Mouse (Mus musculus): Measurements from ENCODE around the gene Gpx7. TPM values are rescaled to one million over a fixed set of nuclear protein-coding genes. Genes with fewer than 3 reads are reported as not detected.

Gene Gpx7
- polyA plus RNA-seq, 1 experiment from 2014 or later: 39.1 TPM

DNA sequence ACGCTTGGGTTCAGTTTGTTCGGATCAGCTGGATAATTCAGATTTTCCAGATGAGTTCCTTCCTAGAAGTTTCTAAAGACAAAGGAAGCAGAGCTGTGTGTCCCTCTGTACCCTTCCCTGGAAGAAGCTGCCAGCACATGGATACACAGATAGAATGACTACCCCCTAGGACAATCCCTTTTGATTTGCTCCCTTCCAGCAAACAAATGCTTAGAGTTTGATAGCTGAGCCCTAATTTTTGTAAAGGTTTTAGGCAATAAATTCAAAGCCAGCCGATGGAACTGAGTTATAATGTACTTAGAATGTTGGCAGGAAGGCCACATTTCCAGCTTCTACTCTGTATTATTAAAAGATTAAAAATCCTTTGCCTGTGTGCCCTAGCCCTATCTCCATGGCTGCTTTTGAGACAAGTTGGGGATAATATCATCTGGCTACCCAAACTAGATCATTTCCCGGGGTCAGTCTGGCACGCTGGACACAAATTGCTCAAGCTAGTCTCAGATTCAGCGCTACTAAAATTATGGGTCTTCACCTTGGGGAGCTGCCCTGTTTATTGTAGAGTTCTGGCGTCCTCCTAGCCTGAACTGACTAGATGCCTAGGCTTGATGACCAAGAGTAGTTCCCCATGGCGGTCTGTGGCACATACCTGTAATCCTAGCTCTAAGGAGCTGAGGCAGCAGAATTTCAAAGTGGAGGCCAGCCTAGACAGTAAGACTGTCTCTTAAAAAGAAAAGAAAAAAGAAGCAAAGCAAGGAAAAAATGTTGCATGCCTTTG is 2.7 kb downstream of the Gpx7 start:
- no peaks in the 10 kb centered on the region for H3K9me3 ChIP-seq (ENCODE audit: control insufficient read depth, low read length)
- H3K36me3 ChIP-seq (ENCODE audit: control insufficient read depth, insufficient read depth, low read length): peaks cover 4% of the 10 kb centered on the region
- WGBS: 82% methylated on average over 8 of the region's 8 CpGs
- ATAC-seq: no peak
- H3K27me3 ChIP-seq (replicated peaks; ENCODE audit: control insufficient read depth, insufficient read depth, low read length): no peaks in the 10 kb centered on the region
- no peak overlapping the region for H3K27ac ChIP-seq (ENCODE audit: low read depth, low read length)
- H3K4me3 ChIP-seq (ENCODE audit: low read length): no peak overlapping the region
- no peak overlapping the region for H3K4me2 ChIP-seq (ENCODE audit: low read length)
- H3K4me1 ChIP-seq (ENCODE audit: control insufficient read depth, insufficient read depth, low read depth, low read length): peaks cover 14% of the 10 kb centered on the region
- H3K9ac ChIP-seq (ENCODE audit: low read depth, low read length): no peak overlapping the region

DNA sequence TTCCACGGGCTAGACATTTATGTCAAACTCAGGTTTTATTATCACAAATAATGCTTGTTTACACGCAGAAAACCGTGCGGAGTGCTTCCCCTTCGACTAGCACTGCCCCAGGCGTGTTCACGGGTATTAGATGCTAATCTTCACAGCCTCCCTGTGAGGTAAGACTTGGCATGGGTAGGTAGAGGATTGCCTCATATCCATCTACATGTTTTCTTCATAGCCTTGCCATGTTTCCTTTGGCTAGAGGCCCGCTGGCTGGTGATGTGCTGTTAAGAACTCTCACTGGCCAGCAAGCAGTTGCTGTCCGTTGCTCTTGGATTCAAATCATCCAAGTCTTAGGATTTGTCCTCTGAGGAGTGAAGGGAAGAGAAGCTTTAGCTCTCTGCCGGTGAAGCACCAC is 6.4 kb downstream of the Gpx7 start:
- H3K36me3 ChIP-seq (ENCODE audit: control insufficient read depth, insufficient read depth, low read length): peaks cover 4% of the 10 kb centered on the region
- no peak overlapping the region for H3K4me3 ChIP-seq (ENCODE audit: low read length)
- 90% methylated on average over 10 of the region's 10 CpGs for WGBS
- H3K9ac ChIP-seq (ENCODE audit: low read depth, low read length): no peak overlapping the region
- ATAC-seq: no peak
- no peak overlapping the region for H3K27ac ChIP-seq (ENCODE audit: low read depth, low read length)
- H3K27me3 ChIP-seq (replicated peaks; ENCODE audit: control insufficient read depth, insufficient read depth, low read length): no peaks in the 10 kb centered on the region
- H3K4me1 ChIP-seq (ENCODE audit: control insufficient read depth, insufficient read depth, low read depth, low read length): no peaks in the 10 kb centered on the region
- no peaks in the 10 kb centered on the region for H3K9me3 ChIP-seq (ENCODE audit: control insufficient read depth, low read length)
- H3K4me2 ChIP-seq (ENCODE audit: low read length): no peak overlapping the region

DNA sequence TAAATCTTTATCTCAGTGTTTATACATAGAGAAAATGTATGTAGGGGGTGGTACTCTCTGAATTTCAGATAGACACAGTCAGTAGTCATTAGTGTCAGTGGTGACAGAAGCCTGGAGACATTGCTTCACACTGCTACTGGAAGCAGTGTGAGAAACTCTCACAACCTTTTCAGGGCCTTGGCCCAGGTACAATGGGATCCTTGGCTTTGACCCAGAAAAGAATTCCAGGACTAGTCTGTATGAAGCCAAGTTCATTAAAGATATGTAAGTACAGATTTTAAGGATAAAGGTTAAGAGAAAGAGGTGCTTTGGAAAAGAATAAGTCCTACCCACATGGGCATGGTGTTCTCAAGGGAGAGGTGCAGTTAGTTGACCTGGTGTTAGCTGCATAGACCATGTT is 12.5 kb downstream of the Gpx7 start:
- ATAC-seq: no peak
- Histone ChIP-seq H3K27ac (ENCODE audit: low read depth, low read length) (no peak overlapping the region), H3K4me2 (ENCODE audit: low read length) (no peak overlapping the region), H3K4me1 (ENCODE audit: control insufficient read depth, insufficient read depth, low read depth, low read length) (no peaks in the 10 kb centered on the region), H3K36me3 (ENCODE audit: control insufficient read depth, insufficient read depth, low read length) (no peaks in the 10 kb centered on the region), H3K4me3 (ENCODE audit: low read length) (no peak overlapping the region), H3K9me3 (ENCODE audit: control insufficient read depth, low read length) (0 out of 2 replicates have a peak, but pooled peaks cover 2% of the 10 kb centered on the region), H3K9ac (ENCODE audit: low read depth, low read length) (no peak overlapping the region), H3K27me3 (replicated peaks; ENCODE audit: control insufficient read depth, insufficient read depth, low read length) (no peaks in the 10 kb centered on the region)

DNA sequence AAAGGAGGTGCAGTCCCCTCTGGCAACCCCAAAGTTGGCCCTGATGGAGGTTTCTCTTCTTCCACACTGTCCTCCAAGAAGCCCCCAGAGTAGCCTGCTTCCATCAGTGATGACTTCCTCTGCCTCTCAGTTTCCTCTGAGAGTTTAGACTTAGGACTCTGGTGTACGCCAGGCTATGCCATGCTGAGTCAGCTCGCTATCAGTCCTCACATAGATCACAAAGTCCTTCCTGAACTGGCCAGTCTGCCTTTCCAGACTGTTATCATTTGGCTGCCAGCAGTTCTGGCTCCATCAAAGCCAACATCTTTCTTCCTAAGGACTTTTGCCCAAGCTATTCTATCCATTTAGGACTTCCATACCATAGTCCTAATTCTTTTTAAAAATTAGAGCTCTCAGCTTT is 14.2 kb downstream of the Gpx7 start:
- no peak for ATAC-seq
- Histone ChIP-seq H3K4me3 (ENCODE audit: low read length) (no peak overlapping the region), H3K4me2 (ENCODE audit: low read length) (no peak overlapping the region), H3K36me3 (ENCODE audit: control insufficient read depth, insufficient read depth, low read length) (no peaks in the 10 kb centered on the region), H3K27me3 (replicated peaks; ENCODE audit: control insufficient read depth, insufficient read depth, low read length) (no peaks in the 10 kb centered on the region), H3K4me1 (ENCODE audit: control insufficient read depth, insufficient read depth, low read depth, low read length) (peaks cover 9% of the 10 kb centered on the region), H3K9me3 (ENCODE audit: control insufficient read depth, low read length) (0 out of 2 replicates have a peak, but pooled peaks cover 2% of the 10 kb centered on the region), H3K27ac (ENCODE audit: low read depth, low read length) (no peak overlapping the region), H3K9ac (ENCODE audit: low read depth, low read length) (no peak overlapping the region)
- 88% methylated on average over 2 of the region's 2 CpGs for WGBS

DNA sequence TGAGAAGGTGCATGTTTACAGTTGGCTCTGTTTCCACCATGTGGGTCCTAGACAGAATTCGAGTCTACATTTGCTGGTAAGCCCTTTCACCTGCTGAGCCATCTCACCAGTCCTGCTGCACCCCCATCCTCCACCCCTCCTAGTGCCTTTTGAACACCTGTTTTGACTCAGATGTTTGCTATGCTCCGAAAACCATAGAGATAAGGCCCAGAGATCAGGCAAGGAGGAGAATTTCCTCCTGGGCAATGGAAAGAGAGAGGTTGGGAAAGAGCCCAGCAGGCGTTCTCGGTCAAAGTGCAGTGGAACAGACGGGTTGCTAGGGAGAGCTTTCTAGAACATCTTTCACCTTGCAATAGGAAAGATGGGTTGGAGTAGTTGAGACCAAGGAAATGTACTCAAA is 15.6 kb downstream of the Gpx7 start:
- no peak for ATAC-seq
- Histone ChIP-seq H3K4me3 (ENCODE audit: low read length) (no peak overlapping the region), H3K27me3 (replicated peaks; ENCODE audit: control insufficient read depth, insufficient read depth, low read length) (no peaks in the 10 kb centered on the region), H3K9ac (ENCODE audit: low read depth, low read length) (no peak overlapping the region), H3K36me3 (ENCODE audit: control insufficient read depth, insufficient read depth, low read length) (no peaks in the 10 kb centered on the region), H3K4me1 (ENCODE audit: control insufficient read depth, insufficient read depth, low read depth, low read length) (peaks cover 9% of the 10 kb centered on the region), H3K9me3 (ENCODE audit: control insufficient read depth, low read length) (0 out of 2 replicates have a peak, but pooled peaks cover 2% of the 10 kb centered on the region), H3K4me2 (ENCODE audit: low read length) (no peak overlapping the region), H3K27ac (ENCODE audit: low read depth, low read length) (no peak overlapping the region)
- 86% methylated on average over 5 of the region's 5 CpGs for WGBS

DNA sequence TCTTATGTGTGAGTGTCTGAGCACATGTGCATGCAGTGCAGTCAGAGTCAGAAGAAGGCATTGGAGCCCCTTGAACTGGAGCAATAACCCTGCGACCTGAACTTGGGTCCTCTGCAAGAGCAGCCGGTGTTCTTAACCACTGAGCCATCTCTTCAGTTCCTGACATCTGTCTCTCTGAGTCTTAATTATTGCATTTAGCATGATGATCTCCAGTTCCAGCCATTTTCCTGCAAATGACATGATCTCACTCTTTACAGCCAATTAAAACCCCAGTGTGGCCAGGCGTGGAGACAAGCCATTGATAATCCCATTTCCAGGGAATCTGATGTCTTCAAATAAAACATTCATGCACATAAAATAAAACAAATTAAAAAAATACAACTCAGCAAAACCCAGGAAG is 18.0 kb downstream of the Gpx7 start:
- Histone ChIP-seq H3K27me3 (replicated peaks; ENCODE audit: control insufficient read depth, insufficient read depth, low read length) (peaks cover 4% of the 10 kb centered on the region; the same call in 1 of the 2 replicates), H3K9me3 (ENCODE audit: control insufficient read depth, low read length) (no peaks in the 10 kb centered on the region), H3K9ac (ENCODE audit: low read depth, low read length) (no peak overlapping the region), H3K4me1 (ENCODE audit: control insufficient read depth, insufficient read depth, low read depth, low read length) (peaks cover 11% of the 10 kb centered on the region), H3K4me3 (ENCODE audit: low read length) (no peak overlapping the region), H3K4me2 (ENCODE audit: low read length) (no peak overlapping the region), H3K36me3 (ENCODE audit: control insufficient read depth, insufficient read depth, low read length) (no peaks in the 10 kb centered on the region), H3K27ac (ENCODE audit: low read depth, low read length) (no peak overlapping the region)
- ATAC-seq: no peak
- WGBS: 58% methylated on average over 3 of the region's 3 CpGs

DNA sequence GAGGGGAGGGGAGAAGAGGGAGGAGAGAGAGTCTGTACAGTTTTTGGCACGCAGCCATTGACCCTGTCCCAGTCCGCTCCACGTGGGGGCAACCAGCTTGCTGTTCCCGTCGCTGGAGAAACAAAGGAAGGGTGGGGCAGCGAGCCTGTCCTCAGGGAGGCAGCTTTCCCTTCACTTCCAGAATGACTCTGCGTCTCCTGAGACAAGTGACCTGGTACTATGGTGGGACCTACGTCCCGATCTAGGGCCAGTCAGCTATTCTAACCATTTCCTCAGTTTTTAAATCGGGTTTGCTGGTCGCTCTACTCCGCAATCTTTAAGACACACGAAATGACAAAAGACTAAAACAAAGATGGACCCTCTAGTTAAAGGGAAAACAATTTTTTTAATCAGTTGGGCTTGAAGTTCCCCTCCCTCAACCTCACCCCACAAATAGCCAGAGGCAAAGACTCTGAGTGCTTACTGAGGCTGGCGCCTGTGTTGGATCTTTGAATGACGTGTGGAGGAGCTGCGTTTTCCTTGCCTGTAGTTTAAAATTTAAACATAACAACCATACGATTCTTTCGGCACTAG is 19.0 kb downstream of the Gpx7 start:
- Histone ChIP-seq H3K27ac (ENCODE audit: low read depth, low read length) (peak overlapping the region; percentile 64), H3K9me3 (ENCODE audit: control insufficient read depth, low read length) (no peaks in the 10 kb centered on the region), H3K27me3 (replicated peaks; ENCODE audit: control insufficient read depth, insufficient read depth, low read length) (peaks cover 4% of the 10 kb centered on the region; the same call in 1 of the 2 replicates), H3K9ac (ENCODE audit: low read depth, low read length) (peak overlapping the region; percentile 68), H3K4me3 (ENCODE audit: low read length) (peak overlapping the region; percentile 42), H3K4me1 (ENCODE audit: control insufficient read depth, insufficient read depth, low read depth, low read length) (peaks cover 16% of the 10 kb centered on the region), H3K36me3 (ENCODE audit: control insufficient read depth, insufficient read depth, low read length) (no peaks in the 10 kb centered on the region), H3K4me2 (ENCODE audit: low read length) (peak overlapping the region; percentile 80)
- peak; percentile 74; the same call in 1 of the 2 replicates for ATAC-seq
- WGBS: 4% methylated on average over 18 of the region's 18 CpGs

DNA sequence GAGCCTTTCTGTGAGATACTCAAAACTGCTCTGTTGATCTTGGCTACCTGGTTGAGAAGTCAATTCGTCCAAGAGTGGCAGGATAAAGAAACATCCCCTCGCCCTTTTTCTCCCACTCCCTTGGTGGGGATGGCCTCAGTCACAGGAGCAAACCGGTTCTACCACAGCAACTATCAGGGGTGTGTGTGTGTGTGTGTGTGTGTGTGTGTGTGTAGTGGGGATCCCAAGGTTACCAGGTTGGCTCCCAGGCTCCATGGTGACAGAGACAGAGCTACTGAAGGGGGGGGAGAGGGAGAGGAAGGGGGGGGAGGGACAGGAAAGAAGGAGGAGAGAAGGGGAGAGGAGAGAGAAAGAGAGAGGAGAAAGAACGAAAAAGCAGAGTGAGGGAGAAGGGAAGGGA is 19.7 kb downstream of the Gpx7 start:
- H3K27me3 ChIP-seq (replicated peaks; ENCODE audit: control insufficient read depth, insufficient read depth, low read length): peaks cover 4% of the 10 kb centered on the region; the same call in 1 of the 2 replicates
- H3K36me3 ChIP-seq (ENCODE audit: control insufficient read depth, insufficient read depth, low read length): no peaks in the 10 kb centered on the region
- H3K9ac ChIP-seq (ENCODE audit: low read depth, low read length): peak overlapping the region; percentile 68
- ATAC-seq: peak; percentile 16; the same call in 1 of the 2 replicates
- H3K27ac ChIP-seq (ENCODE audit: low read depth, low read length): peak overlapping the region; percentile 64; the same call in 1 of the 2 replicates
- 36% methylated on average over 4 of the region's 4 CpGs for WGBS
- H3K4me3 ChIP-seq (ENCODE audit: low read length): peak overlapping the region; percentile 42
- peaks cover 16% of the 10 kb centered on the region for H3K4me1 ChIP-seq (ENCODE audit: control insufficient read depth, insufficient read depth, low read depth, low read length)
- peak overlapping the region; percentile 80 for H3K4me2 ChIP-seq (ENCODE audit: low read length)
- H3K9me3 ChIP-seq (ENCODE audit: control insufficient read depth, low read length): no peaks in the 10 kb centered on the region

DNA sequence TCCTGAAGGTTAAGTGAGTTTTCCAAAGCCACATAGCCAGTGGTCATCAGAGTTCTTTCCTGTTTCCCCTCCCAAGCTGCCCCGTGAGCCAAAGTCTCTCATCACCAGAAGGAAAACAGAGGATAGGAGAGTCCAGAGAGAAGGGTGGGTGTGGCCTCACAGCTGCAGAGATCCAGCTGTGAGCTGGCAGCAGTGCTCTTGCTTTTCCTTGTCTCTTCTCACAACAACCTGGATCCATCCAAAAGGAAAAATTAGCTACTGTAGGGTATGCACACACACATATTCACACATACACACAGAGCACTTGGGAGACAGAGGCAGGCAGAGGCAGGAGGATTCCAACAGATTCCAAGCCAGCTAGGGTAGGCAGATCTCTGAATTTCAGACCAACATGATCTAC is 20.7 kb downstream of the Gpx7 start:
- no peaks in the 10 kb centered on the region for H3K36me3 ChIP-seq (ENCODE audit: control insufficient read depth, insufficient read depth, low read length)
- WGBS: 50% methylated on average over 1 of the region's 1 CpGs
- H3K27me3 ChIP-seq (replicated peaks; ENCODE audit: control insufficient read depth, insufficient read depth, low read length): peaks cover 4% of the 10 kb centered on the region; the same call in 1 of the 2 replicates
- peaks cover 16% of the 10 kb centered on the region for H3K4me1 ChIP-seq (ENCODE audit: control insufficient read depth, insufficient read depth, low read depth, low read length)
- no peak overlapping the region for H3K9ac ChIP-seq (ENCODE audit: low read depth, low read length)
- H3K9me3 ChIP-seq (ENCODE audit: control insufficient read depth, low read length): no peaks in the 10 kb centered on the region
- H3K27ac ChIP-seq (ENCODE audit: low read depth, low read length): no peak overlapping the region
- no peak overlapping the region for H3K4me3 ChIP-seq (ENCODE audit: low read length)
- ATAC-seq: no peak
- H3K4me2 ChIP-seq (ENCODE audit: low read length): no peak overlapping the region
